Mouse (Mus musculus) small intestine, adult 2 months (tissue): ENCODE results near the gene Hcfc1r1. TPM values are rescaled to one million over a fixed set of nuclear protein-coding genes. Genes with fewer than 3 reads are reported as not detected.
A peak's percentile ranks its signal among the peaks of the same experiment; 100 is the strongest.

ENCODE experiments used
- H3K27ac ChIP-seq: fragments of 200-500 bp; 2 replicates; pipeline ENCODE4 v1.5.1; 2012; ENCODE audit warnings: low read depth, low read length, control low read depth, inconsistent platforms; ENCODE audit not compliant: insufficient read depth
- H3K27me3 ChIP-seq: fragments of 200-500 bp; 2 replicates; pipeline ENCODE4 v1.6.1; 2012; ENCODE audit warnings: mild to moderate bottlenecking, moderate library complexity, low read length, inconsistent platforms; ENCODE audit not compliant: control insufficient read depth, insufficient read depth
- H3K36me3 ChIP-seq: fragments of 200-500 bp; 2 replicates; pipeline ENCODE4 v1.6.1; 2012; ENCODE audit warnings: mild to moderate bottlenecking, low read length, control low read depth, inconsistent platforms; ENCODE audit not compliant: control insufficient read depth, insufficient read depth
- H3K4me1 ChIP-seq: fragments of 200-500 bp; 2 replicates; pipeline ENCODE4 v1.6.1; 2012; ENCODE audit warnings: low read length, inconsistent platforms, mixed read lengths; ENCODE audit not compliant: control insufficient read depth, insufficient read depth, insufficient read length
- H3K4me3 ChIP-seq: fragments of 200-500 bp; 2 replicates; pipeline ENCODE4 v1.5.1; 2012; ENCODE audit warnings: low read depth, mild to moderate bottlenecking, control low read depth, inconsistent platforms, low read length, moderate library complexity
- CTCF ChIP-seq: fragments of 200-500 bp; IDR thresholded peaks from 2 replicates; pipeline ENCODE4 v1.5.1; 2012; ENCODE audit warnings: low read depth, mild to moderate bottlenecking, control low read depth, inconsistent platforms, low read length, moderate library complexity, mixed read lengths; ENCODE audit not compliant: insufficient replicate concordance, insufficient read length; ENCODE audit errors: extremely low read depth
- POLR2A ChIP-seq: fragments of 200-500 bp; IDR thresholded peaks from 2 replicates; pipeline ENCODE4 v1.6.1; 2012; ENCODE audit warnings: low read depth, mild to moderate bottlenecking, control low read depth, inconsistent platforms, low read length, moderate library complexity
- WGBS: fragments of 180-500 bp; shearing (Covaris S2); methylation state at CpG from one replicate; pipeline ENCODE4 v1.1.7; 2018; 5-methylcytosine and 5-hydroxymethylcytosine counted together
- polyA plus RNA-seq: library from polyadenylated mRNA; depleted of rRNA; stranded (reverse); fragments of >200 nt; gene quantifications from 2 replicates; pipeline ENCODE4 v1.2.3, GENCODE M21; 2012

The Hcfc1r1 gene
- polyA plus RNA-seq, 1 experiment: 251 TPM

- Histone ChIP-seq H3K4me1 (no peaks in the 10 kb centered on the region), H3K36me3 (no peaks in the 10 kb centered on the region), H3K27me3 (no peaks in the 10 kb centered on the region; the same call in 1 of the 2 replicates), H3K27ac (no peak overlapping the region), H3K4me3 (no peak overlapping the region)
- WGBS: 64% methylated on average over 6 of the region's 6 CpGs
- no peak for TF ChIP-seq CTCF
- no peak for TF ChIP-seq POLR2A
These were observed 22.0 kb upstream of the Hcfc1r1 start for GRCm38 (mm10) chr17:23651363-23651762.

DNA sequence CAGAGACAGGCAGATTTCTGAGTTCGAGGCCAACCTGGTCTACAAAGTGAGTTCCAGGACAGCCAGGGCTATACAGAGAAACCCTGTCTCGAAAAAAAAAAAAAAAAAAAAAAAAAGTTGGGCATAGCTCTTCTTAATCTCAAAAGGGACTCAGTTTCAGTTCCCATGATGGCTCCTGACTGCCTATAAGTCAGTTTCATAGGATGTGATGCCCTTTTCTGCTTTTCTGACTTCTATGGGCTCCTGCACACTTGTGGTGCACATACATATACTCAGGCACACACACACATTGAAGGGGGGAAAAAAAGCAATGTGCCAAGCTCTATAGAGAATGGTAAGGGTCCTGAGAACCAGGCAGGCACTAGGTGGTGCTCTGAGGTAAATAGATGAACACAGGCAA lies 20.1 kb upstream of the Hcfc1r1 start:
- no peak for TF ChIP-seq POLR2A
- no peak for TF ChIP-seq CTCF
- 75% methylated on average over 2 of the region's 2 CpGs for WGBS
- no peak overlapping the region for H3K27ac ChIP-seq
- no peaks in the 10 kb centered on the region for H3K36me3 ChIP-seq
- no peak overlapping the region for H3K4me3 ChIP-seq
- H3K27me3 ChIP-seq: no peaks in the 10 kb centered on the region; the same call in 1 of the 2 replicates
- no peaks in the 10 kb centered on the region for H3K4me1 ChIP-seq

GRCm38 (mm10) chr17:23654001-23654400 lies 19.4 kb upstream of the Hcfc1r1 start:
- H3K4me3 ChIP-seq: no peak overlapping the region
- H3K4me1 ChIP-seq: no peaks in the 10 kb centered on the region
- no peak overlapping the region for H3K27ac ChIP-seq
- no peak for TF ChIP-seq CTCF
- no peak for TF ChIP-seq POLR2A
- no peaks in the 10 kb centered on the region; the same call in 1 of the 2 replicates for H3K27me3 ChIP-seq
- H3K36me3 ChIP-seq: no peaks in the 10 kb centered on the region
- 28% methylated on average over 6 of the region's 6 CpGs for WGBS

DNA sequence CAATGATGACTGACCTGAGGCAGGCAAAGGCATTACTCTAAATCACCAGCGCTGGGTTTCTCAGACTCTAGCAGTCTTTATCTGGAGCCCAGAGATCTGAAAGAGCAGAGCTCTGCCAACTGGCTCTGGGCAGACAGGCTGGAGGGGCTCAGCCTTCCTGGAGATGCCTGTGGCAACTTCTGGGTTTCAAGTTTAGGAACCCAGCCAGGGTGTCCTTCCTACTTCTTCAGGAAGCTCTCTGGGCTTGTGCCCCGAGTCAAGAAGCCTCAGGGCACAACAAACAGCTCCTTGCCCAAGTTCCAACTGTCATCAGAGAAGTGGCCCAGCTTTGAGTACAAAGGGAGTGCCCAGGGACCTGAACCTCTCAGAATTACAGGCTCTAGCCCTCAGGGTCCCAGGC lies 19.0 kb upstream of the Hcfc1r1 start:
- Histone ChIP-seq H3K36me3 (no peaks in the 10 kb centered on the region), H3K27ac (no peak overlapping the region), H3K27me3 (no peaks in the 10 kb centered on the region; the same call in 1 of the 2 replicates), H3K4me3 (no peak overlapping the region), H3K4me1 (no peaks in the 10 kb centered on the region)
- WGBS: 43% methylated on average over 2 of the region's 2 CpGs
- TF ChIP-seq POLR2A: no peak
- TF ChIP-seq CTCF: no peak

DNA sequence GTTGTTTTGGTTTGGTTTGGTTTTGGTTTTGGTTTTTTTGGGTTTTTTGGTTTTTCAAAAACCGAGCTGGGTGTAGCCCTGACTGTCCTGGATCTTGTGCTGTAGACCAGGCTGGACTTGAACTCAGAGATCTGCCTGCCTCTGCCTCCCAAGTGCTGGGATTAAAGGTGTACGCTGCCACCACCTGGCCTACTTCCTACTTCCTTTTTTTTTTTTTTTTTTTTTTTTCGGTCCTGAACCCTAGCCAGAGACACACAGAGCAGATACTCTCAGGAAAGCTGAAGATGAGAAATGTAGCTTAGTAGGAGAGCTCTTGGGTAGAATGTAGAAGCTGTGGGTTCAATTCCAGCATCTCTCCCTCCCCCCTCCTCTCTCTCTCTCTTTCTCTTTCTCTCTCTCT lies 14.9 kb upstream of the Hcfc1r1 start:
- WGBS: 75% methylated on average over 3 of the region's 3 CpGs
- Histone ChIP-seq H3K4me1 (no peaks in the 10 kb centered on the region), H3K27ac (no peak overlapping the region), H3K4me3 (no peak overlapping the region), H3K27me3 (no peaks in the 10 kb centered on the region), H3K36me3 (no peaks in the 10 kb centered on the region)
- TF ChIP-seq POLR2A (no peak), CTCF (no peak)

- TF ChIP-seq CTCF (peak; percentile 89), POLR2A (no peak)
- H3K27ac ChIP-seq: no peak within 1 kb of the TSS
- WGBS: 3% methylated on average over 27 of the region's 27 CpGs
These were observed 13.1 kb upstream of the Hcfc1r1 start, which contains the start of gene Bicdl2 for GRCm38 (mm10) chr17:23660117-23660875. Bicdl2 (plus strand) TSS chr17:23660506.

DNA sequence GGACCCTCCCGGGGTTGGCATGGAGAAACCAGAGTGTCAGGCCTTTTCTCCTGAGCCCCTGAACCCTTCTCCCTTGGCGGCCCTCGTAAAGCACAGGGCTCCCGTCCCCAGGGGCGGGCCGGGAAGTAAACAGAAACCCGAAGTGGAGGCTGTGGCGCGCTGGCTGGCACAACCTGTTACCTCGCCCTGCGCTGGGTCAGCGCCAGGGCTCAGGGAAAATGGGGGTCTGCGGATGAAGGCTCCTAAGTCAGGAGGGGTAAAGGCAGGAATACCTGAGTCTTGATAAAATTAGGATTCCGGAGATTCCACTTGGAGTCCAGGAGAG lies 12.6 kb upstream of the Hcfc1r1 start:
- Histone ChIP-seq H3K4me3 (peak overlapping the region; percentile 87), H3K27ac (no peak overlapping the region)
- WGBS: under 1% methylated on average over 14 of the region's 14 CpGs

More at GRCm38 (mm10) chr17:23660117-23660875, 13.1 kb upstream of the Hcfc1r1 start, which contains the start of gene Bicdl2:
- H3K4me1 ChIP-seq: peaks cover 2% of the 10 kb centered on the region; the same call in 1 of the 2 replicates
- peaks cover 1% of the 10 kb centered on the region; the same call in 1 of the 2 replicates for H3K36me3 ChIP-seq
- H3K4me3 ChIP-seq: peak within 1 kb of the TSS; percentile 87
- no peaks in the 10 kb centered on the region for H3K27me3 ChIP-seq

More for the DNA sequence above, 12.6 kb upstream of the Hcfc1r1 start:
- no peaks in the 10 kb centered on the region for H3K27me3 ChIP-seq
- peaks cover 5% of the 10 kb centered on the region; the same call in 1 of the 2 replicates for H3K36me3 ChIP-seq
- TF ChIP-seq POLR2A (no peak), CTCF (no peak)
- H3K4me1 ChIP-seq: peaks cover 2% of the 10 kb centered on the region; the same call in 1 of the 2 replicates
